Mouse (Mus musculus) kidney, postnatal 4 days (tissue): ENCODE measurements around the gene Med13.
"Not testable (repeated sequence)": the region's sequence is repeated elsewhere in the genome, so short reads cannot be mapped to it uniquely, and the experiment has no call there.

Experiments used
- DNase-seq, 2 experiments: peaks; one replicate each; pipeline ENCODE4 v3.0.0; 2021; ENCODE audit warnings: mixed read lengths in 2 of 2

Med13 gene

DNA sequence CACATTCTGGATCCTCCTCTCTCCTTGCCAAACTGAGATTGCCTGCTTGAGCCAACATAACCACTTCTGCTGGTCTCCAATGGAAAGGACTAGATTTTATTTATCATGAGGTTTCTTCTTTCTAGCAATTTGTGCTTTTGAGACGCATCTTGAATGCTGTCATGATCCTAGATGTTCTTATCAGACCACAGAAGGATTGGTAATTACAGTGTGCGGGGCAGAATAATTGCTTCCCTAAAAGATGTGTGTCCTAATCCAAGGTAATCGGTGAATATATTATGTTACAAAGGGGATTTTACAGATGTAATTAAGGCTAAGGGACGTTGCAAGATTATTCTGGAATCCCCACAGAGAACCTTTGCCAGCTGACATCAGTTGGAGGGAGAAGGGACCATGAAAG lies 21.6 kb upstream of the Med13 start:
- no peak for DNase-seq

GRCm38 (mm10) chr11:86377841-86378240 lies 20.4 kb upstream of the Med13 start:
- no peak for DNase-seq

- DNase-seq: no peak
Measured at GRCm38 (mm10) chr11:86376707-86377106, 19.3 kb upstream of the Med13 start.

DNA sequence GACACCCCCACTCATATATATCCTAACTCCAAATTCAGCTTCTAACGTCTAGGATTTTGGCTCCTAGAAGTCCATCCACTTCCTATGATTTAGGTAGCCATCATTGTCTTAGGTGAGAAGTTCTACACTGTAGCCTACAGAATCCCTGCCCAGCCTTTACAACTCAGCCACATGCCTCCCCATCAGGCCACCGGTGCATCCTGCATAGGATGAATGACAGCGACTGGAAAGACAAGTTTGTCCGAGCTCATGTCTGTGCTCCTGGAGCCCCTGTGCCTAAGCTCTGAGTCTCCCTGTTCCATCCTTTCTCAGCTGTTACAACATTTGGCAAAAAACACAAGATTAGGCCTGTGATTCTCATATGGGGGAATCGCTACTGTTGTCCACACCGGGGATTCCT lies 17.7 kb upstream of the Med13 start:
- no peak for DNase-seq

GRCm38 (mm10) chr11:86371266-86371665 lies 13.9 kb upstream of the Med13 start:
- DNase-seq: no peak

- DNase-seq: no peak
Measured at GRCm38 (mm10) chr11:86369860-86370259, 12.5 kb upstream of the Med13 start.

- DNase-seq: no peak
Measured at GRCm38 (mm10) chr11:86369003-86369402, 11.6 kb upstream of the Med13 start.

GRCm38 (mm10) chr11:86364709-86365452 lies 7.5 kb upstream of the Med13 start:
- no peak for DNase-seq

DNA sequence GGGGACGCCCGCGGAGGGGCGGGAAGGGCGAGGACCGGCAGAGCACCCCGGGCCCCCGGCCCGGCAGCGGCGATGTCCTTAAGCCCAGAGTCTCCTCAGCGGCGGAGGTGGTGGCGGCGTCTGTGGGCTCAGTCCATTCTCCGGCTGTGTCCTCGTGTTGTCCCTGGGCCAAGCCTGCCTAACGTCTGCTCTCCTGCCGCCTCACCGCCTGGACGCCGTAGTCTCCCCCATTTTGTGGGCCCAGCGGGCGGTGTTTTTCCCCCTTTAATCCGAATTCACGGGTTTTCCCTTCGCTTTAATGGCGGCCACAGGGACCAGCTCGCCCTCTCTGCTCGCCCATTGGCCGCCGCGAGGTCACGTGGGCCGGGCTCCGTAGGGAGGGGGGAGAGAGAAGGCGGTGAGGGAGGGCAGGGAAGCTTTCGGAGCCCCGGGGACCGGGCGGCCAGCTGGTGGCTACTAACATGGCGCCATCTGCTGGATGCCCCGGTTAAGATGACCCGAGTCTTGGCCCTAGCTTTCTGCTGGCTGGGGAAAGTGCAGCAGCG lies 654 bp upstream of the Med13 start:
- DNase-seq: peak; percentile 99

DNA sequence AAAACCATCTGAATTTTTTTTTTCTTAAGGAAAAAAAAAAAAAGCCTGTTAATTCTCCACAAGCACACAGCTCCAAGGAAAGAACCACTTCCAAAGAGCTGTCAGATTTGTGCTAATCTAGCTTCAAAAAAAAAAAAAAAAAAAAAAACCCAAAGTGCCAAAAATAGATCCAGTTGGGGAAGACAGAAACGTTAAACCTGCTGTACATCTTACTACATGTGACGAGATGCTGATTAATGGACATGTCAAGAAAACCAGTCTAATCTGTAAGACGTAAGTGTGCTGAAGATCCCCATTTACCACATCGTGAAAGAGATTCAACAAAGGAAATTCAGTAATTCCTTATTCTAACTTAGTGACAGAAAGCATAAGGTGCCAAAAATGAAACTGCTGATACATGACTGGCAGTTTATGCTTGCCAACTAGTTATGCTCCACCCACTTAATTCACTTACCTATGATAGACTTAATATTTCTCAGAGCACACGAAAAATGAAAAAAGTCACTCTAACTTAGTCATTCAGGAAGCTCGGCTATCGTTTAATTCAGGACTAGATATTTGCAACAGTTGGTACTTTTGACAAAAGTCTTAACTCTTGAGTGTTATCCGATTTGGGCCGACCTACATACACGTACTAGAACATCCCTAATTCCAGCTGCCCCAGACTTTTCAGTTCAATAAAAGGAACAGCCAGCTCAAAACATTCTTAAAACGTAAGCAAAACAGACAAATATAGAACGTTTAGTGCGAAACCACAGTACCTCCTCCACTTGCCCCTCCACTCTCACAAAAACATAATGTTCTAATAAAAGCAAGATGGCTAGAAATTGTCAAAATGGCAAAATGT lies 1.2 kb downstream of the Med13 start:
- DNase-seq: no peak

DNA sequence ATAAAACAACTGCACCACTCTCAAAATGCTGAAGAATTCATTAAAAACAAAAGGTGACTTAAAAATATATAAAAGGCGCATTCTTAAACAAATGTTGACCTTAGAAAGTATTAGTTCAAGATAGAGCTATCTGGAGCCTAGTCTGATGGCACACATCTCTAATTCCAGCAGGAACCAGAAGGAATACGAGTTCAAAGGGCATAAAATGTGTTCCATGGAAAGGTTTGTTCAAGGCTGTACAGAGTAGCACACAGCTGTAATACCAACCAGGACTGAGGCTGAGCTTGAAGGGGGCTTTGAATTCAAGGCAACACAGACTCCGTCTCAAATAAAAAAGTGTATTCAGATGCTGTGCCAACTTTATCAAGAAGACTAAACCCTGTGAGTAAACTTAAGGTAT lies 3.8 kb downstream of the Med13 start:
- DNase-seq: no peak

DNA sequence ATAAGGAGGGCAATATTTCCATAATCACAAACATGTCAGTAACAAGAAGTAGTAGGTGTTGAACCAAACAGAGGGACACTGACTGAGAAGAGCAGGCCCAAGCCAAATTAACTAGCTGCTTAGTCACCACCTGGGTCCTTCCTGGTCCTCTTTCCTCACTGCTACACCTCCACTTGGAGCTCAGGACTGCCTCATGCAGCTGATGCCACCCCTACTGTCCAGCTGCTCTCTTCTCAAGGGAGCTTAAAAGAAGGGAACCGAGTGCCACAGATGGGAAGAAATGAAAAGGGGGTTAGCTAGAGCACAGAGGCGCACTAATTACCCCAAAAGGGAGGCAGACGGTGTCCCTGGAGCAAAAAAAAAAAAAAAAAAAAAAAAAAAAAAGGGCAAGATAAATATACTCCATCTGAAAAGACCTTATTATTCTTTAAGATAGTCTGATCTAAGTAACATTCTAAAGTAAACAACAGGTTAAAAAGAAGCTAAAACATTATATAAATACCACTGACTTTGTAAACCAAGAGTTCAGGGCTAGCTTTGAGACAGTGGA lies 5.6 kb downstream of the Med13 start:
- DNase-seq: no peak

GRCm38 (mm10) chr11:86350636-86351138 lies 6.7 kb downstream of the Med13 start:
- no peak for DNase-seq

DNA sequence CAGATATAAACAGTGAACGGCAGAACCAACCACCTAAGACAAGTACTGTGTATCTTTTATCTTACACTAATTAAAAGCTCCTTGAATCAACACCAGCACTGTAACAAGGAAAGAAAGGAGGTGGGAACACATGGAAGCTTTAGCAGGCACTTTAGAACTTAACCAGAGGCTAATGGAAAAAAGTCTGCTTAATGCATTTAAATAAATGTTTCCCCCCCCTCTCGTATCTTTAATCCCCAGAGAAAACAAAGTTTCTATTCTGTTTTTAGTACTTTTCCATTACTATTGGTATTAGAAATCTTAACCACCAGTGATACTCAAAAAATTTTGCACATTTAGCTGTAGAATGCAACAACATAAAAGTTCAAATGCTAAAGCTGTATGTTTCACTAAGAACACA lies 8.1 kb downstream of the Med13 start:
- no peak for DNase-seq

DNA sequence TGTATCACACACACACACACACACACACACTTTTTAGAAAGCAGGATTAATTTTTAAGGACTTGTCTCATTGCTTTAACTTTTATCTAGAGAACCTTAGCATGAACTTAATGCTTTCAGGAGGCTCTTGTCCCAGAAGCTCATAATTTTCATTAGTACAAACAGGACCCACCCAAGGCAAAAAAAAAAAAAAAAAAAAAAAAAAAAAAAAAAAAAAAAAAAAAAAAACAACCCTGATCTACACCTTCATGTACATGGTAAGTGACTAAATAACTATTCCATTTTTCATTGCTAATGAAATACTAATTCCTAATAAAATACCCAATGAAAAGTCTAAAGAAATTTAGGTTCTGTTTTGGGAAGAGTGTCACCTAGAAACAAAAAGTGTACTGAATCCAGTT lies 8.5 kb downstream of the Med13 start:
- DNase-seq: no peak

DNA sequence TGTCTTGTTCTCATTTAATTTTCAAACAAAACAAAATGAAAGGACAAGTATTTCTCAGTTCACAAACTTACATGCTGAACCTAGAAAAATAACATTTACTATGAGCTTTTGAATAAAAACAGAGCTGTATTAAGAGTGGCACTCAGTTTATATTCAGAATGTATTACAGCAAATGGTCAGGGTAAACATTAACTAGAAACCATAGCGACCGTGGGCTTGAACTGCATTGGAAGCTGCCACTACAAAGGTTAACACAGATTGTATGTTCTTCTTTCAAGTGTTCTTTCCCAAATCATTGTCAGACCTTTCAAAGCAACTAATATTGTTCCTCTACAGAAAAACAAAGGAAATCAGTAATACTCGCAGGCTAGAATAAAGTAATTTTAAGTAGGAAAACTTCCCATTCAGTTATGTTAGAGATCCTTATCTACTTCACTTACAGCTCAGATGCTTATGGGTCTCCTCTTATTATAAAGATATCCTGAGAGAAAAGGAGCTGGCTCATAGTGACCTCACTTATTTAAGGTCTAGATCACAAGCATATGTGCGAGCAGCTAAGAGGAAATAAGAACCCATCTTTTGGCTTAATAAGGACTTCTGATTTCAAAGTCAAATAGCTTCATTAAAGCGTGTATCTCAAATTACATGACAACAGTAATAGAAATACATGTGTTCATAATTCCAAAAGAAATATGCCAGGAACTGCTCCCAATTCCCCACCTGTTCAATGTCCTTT lies 9.8 kb downstream of the Med13 start:
- no peak for DNase-seq

- DNase-seq: no peak
Measured at GRCm38 (mm10) chr11:86346525-86346924, 10.9 kb downstream of the Med13 start.

DNA sequence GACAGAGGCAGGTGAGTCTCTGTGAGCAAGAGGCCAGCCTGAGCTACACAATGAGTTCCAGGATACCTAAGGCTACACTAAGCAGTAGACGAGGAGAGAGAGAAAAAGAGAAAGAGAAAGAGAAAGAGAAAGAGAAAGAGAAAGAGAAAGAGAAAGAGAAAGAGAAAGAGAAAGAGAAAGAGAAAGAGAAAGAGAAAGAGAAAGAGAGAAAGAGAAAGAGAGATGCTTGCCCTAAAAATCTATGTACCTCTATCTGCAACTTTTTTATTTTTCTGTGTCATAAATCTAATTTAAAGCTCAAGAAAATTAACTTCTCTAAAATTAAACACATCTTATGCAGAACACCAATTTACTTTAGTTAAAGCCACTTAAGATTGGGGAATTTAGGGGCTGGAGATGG lies 12.5 kb downstream of the Med13 start:
- not testable (repeated sequence) for DNase-seq

GRCm38 (mm10) chr11:86324251-86324650 lies 33.2 kb downstream of the Med13 start:
- DNase-seq: no peak

DNA sequence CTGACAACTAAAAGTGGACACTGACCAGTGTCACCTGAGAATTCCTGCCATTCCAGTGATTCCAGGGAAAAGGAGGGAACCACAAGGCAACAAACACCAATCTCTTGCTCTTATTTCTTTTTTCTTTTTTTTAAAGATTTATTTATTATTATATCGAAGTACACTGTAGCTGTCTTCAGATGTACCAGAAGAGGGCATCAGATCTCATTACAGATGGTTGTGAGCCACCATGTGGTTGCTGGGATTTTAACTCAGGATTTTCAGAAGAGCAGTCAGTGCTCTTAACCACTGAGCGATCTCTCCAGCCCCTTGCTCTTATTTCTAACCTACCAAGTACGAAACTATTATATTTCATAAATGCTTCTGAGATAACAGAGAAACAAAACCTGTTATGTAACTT lies 42.4 kb downstream of the Med13 start:
- not testable (repeated sequence) for DNase-seq

DNA sequence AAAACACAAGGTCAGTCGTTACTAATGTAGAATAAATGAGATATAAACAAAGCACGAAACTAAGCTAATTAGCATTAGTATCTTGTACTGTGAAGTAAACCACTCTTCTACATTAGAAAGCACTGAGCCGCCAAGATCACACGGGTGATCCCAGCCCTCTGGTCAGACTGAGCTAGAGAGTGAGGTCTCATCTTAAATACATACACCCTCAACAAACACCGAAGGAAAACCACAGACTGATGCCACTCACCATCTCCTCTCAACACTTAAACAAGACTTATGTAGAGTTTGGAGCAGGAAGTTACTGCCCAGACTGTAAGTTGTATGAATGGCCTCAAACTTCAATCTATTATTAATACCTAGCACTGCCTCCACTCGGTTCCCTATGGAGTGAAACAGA lies 47.1 kb downstream of the Med13 start:
- DNase-seq: no peak

DNA sequence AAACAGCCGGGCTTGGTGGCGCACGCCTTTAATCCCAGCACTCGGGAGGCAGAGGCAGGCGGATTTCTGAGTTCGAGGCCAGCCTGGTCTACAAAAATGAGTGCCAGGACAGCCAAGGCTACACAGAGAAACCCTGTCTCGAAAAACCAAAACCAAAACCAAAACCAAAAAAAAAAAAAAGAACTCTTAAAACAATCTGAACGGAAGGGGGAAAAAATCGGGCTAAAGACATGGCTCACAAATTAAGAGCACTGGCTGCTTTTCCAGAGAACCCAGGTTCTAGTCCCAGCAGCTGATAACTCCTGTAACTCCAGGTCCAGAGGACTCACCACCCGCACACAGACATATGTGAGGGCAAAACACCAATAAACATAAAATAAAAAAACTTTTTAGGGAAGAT lies 65.2 kb downstream of the Med13 start:
- DNase-seq: not testable (repeated sequence)

DNA sequence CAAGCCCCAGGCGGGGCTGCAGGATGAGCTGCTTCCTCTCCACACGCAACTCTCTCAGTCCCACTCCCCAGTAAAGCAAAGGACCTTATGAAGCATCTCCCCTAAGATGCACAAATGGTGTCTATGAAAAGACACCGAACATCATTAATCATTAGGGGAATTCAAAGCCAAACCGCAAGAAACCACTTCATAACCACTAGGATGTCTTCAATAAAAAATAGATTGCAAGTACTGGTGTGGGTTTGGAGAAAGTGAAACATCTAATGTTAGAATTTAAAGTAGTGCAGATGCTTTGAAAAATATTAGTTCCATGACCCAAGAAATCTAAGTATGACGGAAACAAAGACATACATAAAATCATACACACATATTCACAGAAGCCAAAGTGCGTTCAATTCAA lies 65.7 kb downstream of the Med13 start:
- DNase-seq: no peak
